Mouse (Mus musculus) liver, embryonic 13.5 days (tissue): ENCODE data around the gene Myh9. TPM values are rescaled to one million over a fixed set of nuclear protein-coding genes. Genes with fewer than 3 reads are reported as not detected.

Experiments used
- ATAC-seq: fragments of 200-750 bp; cut with Nextera tagmentation; 2 replicates; pipeline ENCODE4 v1.8.0; 2017; ENCODE audit warnings: low read depth, mild to moderate bottlenecking, moderate number of reproducible peaks, moderate library complexity
- DNase-seq: peaks from one replicate; pipeline ENCODE4 v3.0.0; 2022
- H3K27ac ChIP-seq: fragments of 300-500 bp; sonication (generic); 2 replicates; pipeline ENCODE4 v1.5.1; 2015; ENCODE audit warnings: moderate library complexity, mild to moderate bottlenecking, inconsistent platforms
- H3K27me3 ChIP-seq: fragments of 300-500 bp; sonication (generic); 2 replicates; pipeline ENCODE4 v1.6.1; 2015; ENCODE audit warnings: mild to moderate bottlenecking, inconsistent platforms
- H3K36me3 ChIP-seq: fragments of 300-500 bp; sonication (generic); 2 replicates; pipeline ENCODE4 v1.6.1; 2015; ENCODE audit warnings: mild to moderate bottlenecking, inconsistent platforms
- H3K4me1 ChIP-seq: fragments of 300-500 bp; sonication (generic); replicated peaks from 2 replicates; pipeline ENCODE4 v1.6.1; 2015; ENCODE audit warnings: inconsistent platforms
- H3K4me2 ChIP-seq: fragments of 300-500 bp; sonication (generic); 2 replicates; pipeline ENCODE4 v1.6.1; 2015; ENCODE audit warnings: inconsistent platforms, mild to moderate bottlenecking, moderate library complexity
- H3K4me3 ChIP-seq: fragments of 300-500 bp; sonication (generic); replicated peaks from 2 replicates; pipeline ENCODE4 v1.5.1; 2015; ENCODE audit warnings: mild to moderate bottlenecking, inconsistent platforms
- H3K9ac ChIP-seq: fragments of 300-500 bp; sonication (generic); 2 replicates; pipeline ENCODE4 v1.6.1; 2015; ENCODE audit warnings: mild to moderate bottlenecking, inconsistent platforms
- H3K9me3 ChIP-seq: fragments of 300-500 bp; sonication (generic); replicated peaks from 2 replicates; pipeline ENCODE4 v1.6.1; 2016; ENCODE audit warnings: inconsistent platforms
- WGBS: fragments of 180-500 bp; shearing (Covaris S2); methylation state at CpG from one replicate; pipeline ENCODE4 v1.1.7; 2015; ENCODE audit not compliant: insufficient replicate concordance; 5-methylcytosine and 5-hydroxymethylcytosine counted together
- polyA plus RNA-seq: library from polyadenylated mRNA; unstranded; fragments of >200 nt; fragmentation: Nextera tagmentation; extraction: Ambion mirVana; gene quantifications from 2 replicates; pipeline ENCODE4 v1.2.1, GENCODE M21; 2015

Gene Myh9
- polyA plus RNA-seq, 1 experiment from 2014 or later: 18.3 TPM

- no peaks in the 10 kb centered on the region for H3K9me3 ChIP-seq
- WGBS: 21% methylated on average over 6 of the region's 6 CpGs
- 0 out of 2 replicates have a peak overlapping the region, but pooled peaks have one; percentile 16 for H3K9ac ChIP-seq
- H3K27me3 ChIP-seq: no peaks in the 10 kb centered on the region; the same call in 1 of the 2 replicates
- no peak for DNase-seq
- no peak for ATAC-seq
- peak overlapping the region; percentile 61 for H3K27ac ChIP-seq
- no peak overlapping the region for H3K4me3 ChIP-seq
- peaks cover 55% of the 10 kb centered on the region for H3K4me1 ChIP-seq
- no peaks in the 10 kb centered on the region for H3K36me3 ChIP-seq
- H3K4me2 ChIP-seq: peak overlapping the region; percentile 32
Observed at GRCm38 (mm10) chr15:77882297-77882696, 40.3 kb upstream of the Myh9 start.

GRCm38 (mm10) chr15:77881698-77882097, 39.7 kb upstream of the Myh9 start:
- DNase-seq (peak; percentile 53), ATAC-seq (peak; percentile 72)
- H3K36me3 ChIP-seq: no peaks in the 10 kb centered on the region
- peak overlapping the region; percentile 32 for H3K4me2 ChIP-seq
- H3K4me1 ChIP-seq: peaks cover 50% of the 10 kb centered on the region
- no peak overlapping the region for H3K4me3 ChIP-seq
- H3K9ac ChIP-seq: 0 out of 2 replicates have a peak overlapping the region, but pooled peaks have one; percentile 16
- no peaks in the 10 kb centered on the region; the same call in 1 of the 2 replicates for H3K27me3 ChIP-seq
- H3K9me3 ChIP-seq: no peaks in the 10 kb centered on the region
- WGBS: 7% methylated on average over 5 of the region's 5 CpGs
- H3K27ac ChIP-seq: peak overlapping the region; percentile 61

- 49% methylated on average over 5 of the region's 5 CpGs for WGBS
- Histone ChIP-seq H3K4me2 (no peak overlapping the region), H3K27ac (no peak overlapping the region), H3K4me1 (peaks cover 47% of the 10 kb centered on the region), H3K27me3 (no peaks in the 10 kb centered on the region; the same call in 1 of the 2 replicates), H3K4me3 (no peak overlapping the region), H3K9me3 (no peaks in the 10 kb centered on the region), H3K36me3 (no peaks in the 10 kb centered on the region), H3K9ac (no peak overlapping the region)
- DNase-seq (no peak), ATAC-seq (no peak)
Observed at GRCm38 (mm10) chr15:77880738-77881137, 38.8 kb upstream of the Myh9 start.

GRCm38 (mm10) chr15:77879756-77880155, 37.8 kb upstream of the Myh9 start:
- DNase-seq (no peak), ATAC-seq (no peak)
- Histone ChIP-seq H3K9me3 (no peaks in the 10 kb centered on the region), H3K4me3 (no peak overlapping the region), H3K36me3 (no peaks in the 10 kb centered on the region), H3K27me3 (no peaks in the 10 kb centered on the region; the same call in 1 of the 2 replicates), H3K4me2 (no peak overlapping the region), H3K4me1 (peaks cover 40% of the 10 kb centered on the region), H3K9ac (no peak overlapping the region), H3K27ac (no peak overlapping the region)
- WGBS: 61% methylated on average over 3 of the region's 3 CpGs

- Histone ChIP-seq H3K9ac (no peak overlapping the region), H3K36me3 (no peaks in the 10 kb centered on the region), H3K4me1 (peaks cover 36% of the 10 kb centered on the region), H3K9me3 (no peaks in the 10 kb centered on the region), H3K27ac (no peak overlapping the region), H3K4me2 (no peak overlapping the region), H3K4me3 (no peak overlapping the region), H3K27me3 (no peaks in the 10 kb centered on the region)
- WGBS: 45% methylated on average over 2 of the region's 2 CpGs
- no peak for ATAC-seq
- no peak for DNase-seq
Observed at GRCm38 (mm10) chr15:77877209-77877608, 35.2 kb upstream of the Myh9 start.

GRCm38 (mm10) chr15:77876716-77877115, 34.7 kb upstream of the Myh9 start:
- Histone ChIP-seq H3K27ac (no peak overlapping the region), H3K9me3 (no peaks in the 10 kb centered on the region), H3K4me1 (peaks cover 31% of the 10 kb centered on the region), H3K9ac (no peak overlapping the region), H3K4me3 (no peak overlapping the region), H3K36me3 (no peaks in the 10 kb centered on the region), H3K27me3 (0 out of 2 replicates have a peak, but pooled peaks cover 3% of the 10 kb centered on the region), H3K4me2 (no peak overlapping the region)
- DNase-seq (no peak), ATAC-seq (no peak)
- WGBS: 57% methylated on average over 3 of the region's 3 CpGs

- H3K36me3 ChIP-seq: no peaks in the 10 kb centered on the region
- no peak overlapping the region for H3K4me3 ChIP-seq
- 82% methylated on average over 6 of the region's 6 CpGs for WGBS
- no peak overlapping the region for H3K4me2 ChIP-seq
- H3K27ac ChIP-seq: no peak overlapping the region
- no peaks in the 10 kb centered on the region for H3K9me3 ChIP-seq
- no peak for DNase-seq
- ATAC-seq: no peak
- peaks cover 23% of the 10 kb centered on the region for H3K4me1 ChIP-seq
- no peak overlapping the region for H3K9ac ChIP-seq
- H3K27me3 ChIP-seq: 0 out of 2 replicates have a peak, but pooled peaks cover 3% of the 10 kb centered on the region
Observed at GRCm38 (mm10) chr15:77875953-77876352, 34.0 kb upstream of the Myh9 start.

GRCm38 (mm10) chr15:77874807-77875206, 32.8 kb upstream of the Myh9 start:
- H3K4me3 ChIP-seq: no peak overlapping the region
- no peak for ATAC-seq
- no peak for DNase-seq
- H3K4me2 ChIP-seq: no peak overlapping the region
- WGBS: 70% methylated on average over 9 of the region's 9 CpGs
- H3K36me3 ChIP-seq: no peaks in the 10 kb centered on the region
- H3K4me1 ChIP-seq: peaks cover 19% of the 10 kb centered on the region
- H3K9me3 ChIP-seq: no peaks in the 10 kb centered on the region
- H3K27me3 ChIP-seq: 0 out of 2 replicates have a peak, but pooled peaks cover 3% of the 10 kb centered on the region
- no peak overlapping the region for H3K27ac ChIP-seq
- no peak overlapping the region for H3K9ac ChIP-seq

GRCm38 (mm10) chr15:77874310-77874709, 32.3 kb upstream of the Myh9 start:
- H3K4me1 ChIP-seq: peaks cover 19% of the 10 kb centered on the region
- DNase-seq: no peak
- H3K4me3 ChIP-seq: no peak overlapping the region
- WGBS: 43% methylated on average over 4 of the region's 4 CpGs
- H3K9ac ChIP-seq: no peak overlapping the region
- 0 out of 2 replicates have a peak, but pooled peaks cover 3% of the 10 kb centered on the region for H3K27me3 ChIP-seq
- H3K36me3 ChIP-seq: no peaks in the 10 kb centered on the region
- H3K4me2 ChIP-seq: no peak overlapping the region
- H3K9me3 ChIP-seq: no peaks in the 10 kb centered on the region
- H3K27ac ChIP-seq: no peak overlapping the region
- ATAC-seq: no peak

- 59% methylated on average over 2 of the region's 2 CpGs for WGBS
- peaks cover 19% of the 10 kb centered on the region for H3K4me1 ChIP-seq
- H3K4me2 ChIP-seq: no peak overlapping the region
- no peak overlapping the region for H3K9ac ChIP-seq
- no peak overlapping the region for H3K27ac ChIP-seq
- H3K9me3 ChIP-seq: no peaks in the 10 kb centered on the region
- no peaks in the 10 kb centered on the region for H3K36me3 ChIP-seq
- H3K4me3 ChIP-seq: no peak overlapping the region
- 0 out of 2 replicates have a peak, but pooled peaks cover 3% of the 10 kb centered on the region for H3K27me3 ChIP-seq
- no peak for ATAC-seq
- no peak for DNase-seq
Observed at GRCm38 (mm10) chr15:77873564-77873963, 31.6 kb upstream of the Myh9 start.

GRCm38 (mm10) chr15:77872996-77873395, 31.0 kb upstream of the Myh9 start:
- no peak for ATAC-seq
- no peak for DNase-seq
- H3K36me3 ChIP-seq: no peaks in the 10 kb centered on the region

GRCm38 (mm10) chr15:77868340-77868739, 26.4 kb upstream of the Myh9 start:
- Histone ChIP-seq H3K36me3 (no peaks in the 10 kb centered on the region), H3K9me3 (no peaks in the 10 kb centered on the region), H3K9ac (no peak overlapping the region), H3K27ac (no peak overlapping the region), H3K27me3 (0 out of 2 replicates have a peak, but pooled peaks cover 3% of the 10 kb centered on the region), H3K4me1 (peaks cover 8% of the 10 kb centered on the region), H3K4me3 (no peak overlapping the region), H3K4me2 (no peak overlapping the region)
- WGBS: 81% methylated on average over 5 of the region's 5 CpGs
- ATAC-seq (no peak), DNase-seq (no peak)

More at GRCm38 (mm10) chr15:77872996-77873395, 31.0 kb upstream of the Myh9 start:
- no peaks in the 10 kb centered on the region for H3K9me3 ChIP-seq
- no peak overlapping the region for H3K4me3 ChIP-seq
- H3K27ac ChIP-seq: no peak overlapping the region
- no peak overlapping the region for H3K9ac ChIP-seq
- H3K4me1 ChIP-seq: peaks cover 19% of the 10 kb centered on the region
- 63% methylated on average over 3 of the region's 3 CpGs for whole genome bisulfite sequencing
- H3K27me3 ChIP-seq: 0 out of 2 replicates have a peak, but pooled peaks cover 3% of the 10 kb centered on the region
- no peak overlapping the region for H3K4me2 ChIP-seq
